Mouse (Mus musculus) urinary bladder, postnatal 4 days (tissue): ENCODE data around the gene Nat9.

Experiments
- DNase-seq, 2 experiments: peaks; one replicate each; pipeline ENCODE4 v3.0.0; 2021 to 2022; ENCODE audit warnings: low spot score in 2 of 2

Gene Nat9

DNA sequence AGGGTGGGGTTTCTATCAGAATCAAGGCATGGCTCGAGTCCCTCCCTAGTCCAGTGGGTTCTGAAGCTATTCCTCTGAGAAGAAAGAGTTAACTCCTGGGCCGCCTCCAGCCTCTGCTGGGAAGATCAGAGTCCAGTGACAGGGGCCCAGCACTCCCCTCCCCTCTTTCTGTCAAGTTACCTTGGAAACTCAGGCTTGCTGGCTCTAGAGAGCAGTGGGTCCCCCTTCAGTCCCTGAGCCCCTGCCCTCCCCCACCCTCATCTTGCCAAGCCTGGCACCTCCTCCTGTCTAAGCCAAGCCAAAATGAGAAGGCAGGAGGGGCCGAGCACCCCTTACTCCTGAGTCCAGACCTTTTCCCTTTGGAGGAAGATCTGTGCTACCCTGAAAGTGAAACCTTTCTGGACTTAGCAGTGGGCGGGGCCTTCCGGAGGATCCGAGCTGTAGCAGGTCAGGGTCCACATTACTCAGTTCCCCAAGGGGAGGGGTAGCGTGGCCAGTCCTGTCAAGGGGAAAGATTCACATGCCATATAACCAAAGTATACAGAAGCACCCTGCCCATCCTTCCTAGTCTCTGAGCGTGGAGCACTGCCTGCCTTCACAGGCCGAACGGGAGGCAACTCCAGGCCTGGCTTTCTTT lies 10.0 kb downstream of the Nat9 start:
- DNase-seq, result no peak

DNA sequence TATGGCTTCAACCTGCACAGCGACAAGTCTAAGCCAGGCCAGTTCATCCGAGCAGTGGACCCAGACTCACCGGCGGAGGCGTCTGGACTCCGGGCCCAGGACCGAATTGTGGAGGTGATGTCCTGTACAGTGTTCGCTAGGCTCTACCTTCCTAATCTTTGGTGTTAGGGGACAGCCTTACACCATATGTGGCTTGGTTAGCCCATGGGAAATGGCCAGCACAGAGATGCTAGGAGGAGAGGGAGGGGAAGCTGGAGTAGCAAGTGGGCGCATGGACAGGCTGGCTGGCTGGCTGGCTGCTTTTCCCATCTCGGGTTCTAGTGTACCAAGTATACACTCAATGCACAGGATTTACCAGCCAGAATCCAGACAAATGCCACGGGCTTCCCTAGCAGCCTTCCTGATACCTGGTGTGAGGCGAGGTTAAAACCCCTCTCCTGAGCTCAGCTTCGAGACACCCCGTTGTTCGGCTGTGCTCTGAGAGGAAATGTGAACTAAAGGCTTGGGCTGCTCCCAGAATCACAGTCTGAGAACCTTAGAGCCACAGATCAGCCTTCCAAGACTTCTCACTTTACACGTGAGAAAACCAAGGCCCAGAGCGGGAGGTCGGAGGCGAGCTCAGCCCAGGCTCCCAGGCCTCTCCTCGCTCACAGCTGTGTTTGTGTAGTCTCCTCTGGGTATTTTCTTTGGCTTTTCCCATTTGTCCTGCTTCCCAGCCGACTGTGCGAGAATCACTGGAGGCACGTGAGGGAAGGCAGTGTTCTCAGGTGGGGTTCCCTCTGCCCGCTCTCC lies 11.1 kb downstream of the Nat9 start:
- no peak for DNase-seq

DNA sequence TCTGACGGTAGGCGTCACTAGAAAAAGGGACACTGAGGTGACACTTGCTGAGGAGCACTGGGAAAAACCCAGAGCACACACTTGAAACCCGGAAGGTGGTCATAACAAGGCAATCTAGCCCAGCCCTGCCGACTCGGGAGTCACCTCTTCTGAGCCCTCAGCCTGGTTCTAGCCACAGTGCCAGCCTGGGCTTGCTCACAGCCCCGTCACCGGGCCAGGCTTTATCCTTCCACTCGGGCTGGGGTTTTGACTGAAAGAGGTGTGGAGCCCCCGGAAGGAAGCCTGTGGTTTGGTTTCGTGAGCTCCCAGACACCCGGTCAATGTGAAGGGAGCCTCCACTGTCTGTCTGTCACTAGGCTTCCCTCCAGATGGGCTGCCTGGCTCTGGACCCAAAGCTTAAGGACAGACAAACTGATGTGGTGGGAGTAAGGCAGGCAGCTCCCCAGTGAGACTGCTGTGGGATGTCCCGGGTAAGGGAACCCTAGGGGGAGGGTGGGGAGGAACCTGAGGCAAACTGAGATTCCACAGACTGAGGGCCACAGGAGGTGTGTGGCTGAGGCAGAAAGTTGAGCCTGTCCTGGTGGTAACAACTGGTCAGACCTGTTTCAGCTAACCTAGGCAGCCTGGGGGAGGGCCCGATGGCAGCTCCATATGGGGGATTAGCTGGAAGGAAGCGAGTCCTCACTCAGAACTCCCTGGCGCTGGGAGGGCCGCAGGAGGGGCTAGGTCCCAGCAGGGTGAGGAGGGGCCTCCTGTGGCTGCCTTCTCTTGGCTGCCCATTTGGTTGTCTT lies 13.9 kb downstream of the Nat9 start:
- DNase-seq, result no peak

DNA sequence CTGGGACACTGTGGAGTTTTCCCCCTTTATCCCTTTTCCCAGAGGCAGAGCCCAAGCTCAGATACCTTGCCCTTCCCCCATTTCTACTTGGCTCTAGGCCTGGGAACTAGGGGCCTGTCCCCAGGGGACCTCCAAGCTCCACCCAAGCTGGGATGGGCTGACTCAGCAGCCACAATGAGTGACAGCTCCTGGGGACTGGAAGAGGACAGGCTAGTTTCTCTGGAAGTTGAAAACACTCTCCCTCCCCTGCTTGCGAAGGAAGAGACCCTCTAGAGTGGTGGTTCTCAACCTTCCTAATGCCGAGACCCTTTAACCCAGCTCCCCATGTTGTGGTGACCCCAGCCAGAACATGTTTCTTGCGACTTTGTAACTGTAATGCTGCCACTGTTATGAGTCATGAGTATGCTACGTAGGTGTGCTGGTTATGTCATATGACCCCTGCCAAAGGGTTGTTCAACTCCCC lies 14.8 kb downstream of the Nat9 start:
- no peak for DNase-seq

DNA sequence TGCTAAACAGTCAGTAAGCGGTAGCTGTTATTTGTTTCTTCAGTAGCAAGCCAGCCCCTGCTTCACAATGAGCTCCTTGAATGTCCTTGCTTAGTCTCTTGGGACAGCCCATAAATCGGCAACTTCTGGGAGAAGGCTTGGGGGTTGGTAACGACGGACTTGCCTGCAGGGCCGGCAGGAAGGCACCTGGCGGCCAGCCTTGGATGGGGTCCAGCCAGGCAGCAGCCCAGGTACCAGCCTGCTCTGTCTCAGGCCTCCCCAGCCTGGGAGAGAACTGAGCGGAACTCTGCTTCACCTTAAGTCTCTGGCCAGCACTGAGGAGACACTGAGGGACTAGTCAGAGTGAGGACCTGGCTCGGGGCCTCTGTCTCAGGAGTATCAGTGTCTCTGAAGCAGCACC lies 16.5 kb downstream of the Nat9 start:
- no peak for DNase-seq

DNA sequence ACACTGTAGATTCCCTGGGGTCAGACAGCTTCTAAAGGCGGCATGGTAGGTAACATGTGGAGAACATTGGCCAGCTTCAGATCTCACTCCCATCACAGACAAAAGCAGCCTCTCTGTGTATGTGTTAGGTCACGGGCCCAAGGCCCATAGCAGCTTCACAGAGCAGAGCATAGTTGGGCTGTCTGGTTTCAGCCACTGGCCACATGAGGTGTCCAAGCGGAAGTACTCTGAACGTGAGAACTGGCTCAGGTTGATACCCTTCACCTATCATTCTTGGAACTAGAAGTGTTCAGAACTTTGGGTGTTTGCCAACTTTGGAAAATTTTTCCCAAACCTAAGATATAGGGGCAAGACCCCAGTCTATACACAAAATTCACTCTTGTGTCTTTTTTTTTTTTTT lies 18.2 kb downstream of the Nat9 start:
- DNase-seq, result no peak

DNA sequence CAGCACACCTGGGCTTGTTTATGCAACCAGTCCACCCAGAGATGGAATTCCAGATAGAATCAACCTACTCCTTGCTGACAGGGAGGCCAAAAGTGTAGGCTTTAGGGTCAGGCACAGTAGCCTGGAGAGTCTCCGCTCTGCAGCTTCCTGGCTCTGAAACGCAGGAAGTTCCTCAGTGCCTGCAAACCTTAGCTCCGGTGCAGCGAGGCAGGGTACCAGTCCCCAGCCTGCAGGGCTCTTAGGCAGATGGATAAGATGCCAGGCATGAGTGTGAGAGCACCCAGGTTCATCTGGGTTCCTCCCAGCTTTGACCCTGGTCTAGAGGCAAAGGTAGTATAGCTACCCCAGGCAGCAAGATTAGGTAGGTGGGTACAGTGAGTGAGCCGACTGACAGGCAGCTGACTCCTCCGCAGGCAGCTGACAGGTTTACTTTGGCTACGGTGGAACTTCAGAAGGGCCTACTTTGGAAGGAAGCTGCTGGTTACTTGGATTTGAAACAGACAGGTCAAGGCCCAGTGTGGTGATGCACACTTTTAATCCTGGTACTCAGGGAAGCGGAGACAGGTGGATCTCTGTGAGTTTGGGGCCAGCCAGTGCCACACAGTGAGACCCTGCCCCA lies 19.9 kb downstream of the Nat9 start:
- no peak for DNase-seq

DNA sequence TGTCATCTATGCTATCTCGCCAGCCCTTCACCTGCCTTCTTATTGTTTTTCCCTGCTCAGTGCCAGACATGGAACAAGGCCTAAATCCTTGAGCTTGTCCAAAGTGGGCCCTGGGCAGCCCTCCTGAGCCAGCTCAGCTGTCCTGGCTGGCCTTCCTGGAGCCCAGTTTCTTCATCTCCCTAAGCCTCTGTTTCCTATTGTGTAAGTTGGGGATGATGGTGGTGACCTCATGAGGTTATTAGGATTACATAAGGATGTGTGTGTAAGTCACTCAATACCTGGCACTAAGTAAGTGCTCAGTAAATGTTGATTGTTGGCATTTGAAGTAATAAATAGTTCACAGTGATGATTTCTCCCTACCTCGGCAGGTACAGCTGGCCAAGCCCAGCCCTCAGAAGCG lies 20.9 kb downstream of the Nat9 start:
- no peak for DNase-seq

DNA sequence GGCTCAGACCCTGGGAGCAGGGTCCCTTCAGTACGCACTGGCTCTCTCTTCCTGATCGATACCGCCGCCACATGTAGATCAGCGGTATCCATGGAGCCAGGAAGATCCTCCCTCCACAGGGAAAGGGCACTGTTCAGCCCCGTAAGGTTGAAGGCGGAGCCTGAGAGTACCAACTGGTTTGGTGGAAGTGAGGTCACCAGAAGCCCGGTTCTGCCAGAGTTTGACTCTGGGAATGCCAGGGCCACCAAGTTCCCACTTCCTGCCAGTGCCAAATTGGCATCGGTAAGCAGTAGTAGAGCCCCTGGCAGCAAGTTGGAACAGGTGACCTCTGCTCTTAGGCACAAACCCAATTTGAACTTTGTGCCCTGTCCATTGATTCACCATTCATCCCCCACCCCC lies 22.7 kb downstream of the Nat9 start:
- DNase-seq, result no peak

DNA sequence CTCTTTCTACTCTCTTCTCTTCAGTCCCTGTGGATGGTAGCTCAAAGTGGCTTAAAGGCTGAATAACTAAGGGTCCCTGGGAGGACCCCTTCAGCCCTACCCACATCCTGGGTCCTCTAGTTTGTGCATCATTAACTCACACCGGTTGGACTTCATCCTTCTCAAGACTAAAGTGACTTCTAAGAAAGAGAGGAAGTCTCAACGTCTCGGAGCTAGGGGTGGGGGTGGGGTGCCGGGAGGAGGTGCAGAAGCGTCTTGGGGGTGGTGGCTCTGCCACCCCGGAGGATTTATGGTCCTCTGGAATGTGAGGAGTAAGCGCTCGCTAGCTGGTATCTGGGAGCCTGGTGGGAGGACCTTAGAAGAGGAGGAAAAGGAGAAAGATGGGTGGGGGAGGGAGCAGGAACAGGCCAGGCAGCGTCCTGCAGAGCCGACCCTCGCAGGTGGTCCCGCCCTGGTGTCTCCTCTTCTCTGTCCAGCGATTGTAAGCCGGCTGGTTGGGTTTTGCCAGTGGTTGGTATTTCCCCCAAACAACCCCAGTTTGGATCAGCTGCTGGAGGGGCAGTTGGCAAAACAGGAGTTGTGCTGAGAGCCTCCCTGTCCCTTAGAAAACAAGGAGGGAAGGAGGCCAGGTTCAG lies 23.2 kb downstream of the Nat9 start:
- DNase-seq, result no peak

DNA sequence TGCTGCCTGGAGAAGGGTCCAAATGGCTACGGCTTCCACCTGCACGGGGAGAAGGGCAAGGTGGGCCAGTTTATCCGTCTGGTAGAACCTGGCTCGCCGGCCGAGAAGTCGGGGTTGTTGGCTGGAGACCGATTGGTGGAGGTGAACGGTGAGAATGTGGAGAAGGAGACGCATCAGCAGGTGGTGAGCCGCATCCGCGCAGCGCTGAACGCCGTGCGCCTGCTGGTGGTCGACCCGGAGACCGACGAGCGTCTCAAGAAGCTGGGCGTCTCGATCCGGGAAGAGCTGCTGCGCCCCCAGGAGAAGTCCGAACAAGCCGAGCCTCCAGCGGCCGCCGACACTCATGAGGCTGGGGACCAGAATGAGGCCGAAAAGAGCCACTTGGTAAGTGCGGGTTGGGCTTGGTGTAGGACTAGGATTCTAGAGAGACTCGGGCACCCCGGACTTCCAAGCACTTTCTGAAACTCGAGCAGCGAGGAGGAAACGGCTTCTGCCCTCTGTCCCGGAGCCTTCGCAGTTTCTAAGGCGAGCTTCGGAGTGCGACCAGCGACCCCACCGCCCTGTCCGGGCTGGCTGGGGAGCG lies 24.0 kb downstream of the Nat9 start:
- DNase-seq, result peak in 1 of 2 experiments; percentile 42

DNA sequence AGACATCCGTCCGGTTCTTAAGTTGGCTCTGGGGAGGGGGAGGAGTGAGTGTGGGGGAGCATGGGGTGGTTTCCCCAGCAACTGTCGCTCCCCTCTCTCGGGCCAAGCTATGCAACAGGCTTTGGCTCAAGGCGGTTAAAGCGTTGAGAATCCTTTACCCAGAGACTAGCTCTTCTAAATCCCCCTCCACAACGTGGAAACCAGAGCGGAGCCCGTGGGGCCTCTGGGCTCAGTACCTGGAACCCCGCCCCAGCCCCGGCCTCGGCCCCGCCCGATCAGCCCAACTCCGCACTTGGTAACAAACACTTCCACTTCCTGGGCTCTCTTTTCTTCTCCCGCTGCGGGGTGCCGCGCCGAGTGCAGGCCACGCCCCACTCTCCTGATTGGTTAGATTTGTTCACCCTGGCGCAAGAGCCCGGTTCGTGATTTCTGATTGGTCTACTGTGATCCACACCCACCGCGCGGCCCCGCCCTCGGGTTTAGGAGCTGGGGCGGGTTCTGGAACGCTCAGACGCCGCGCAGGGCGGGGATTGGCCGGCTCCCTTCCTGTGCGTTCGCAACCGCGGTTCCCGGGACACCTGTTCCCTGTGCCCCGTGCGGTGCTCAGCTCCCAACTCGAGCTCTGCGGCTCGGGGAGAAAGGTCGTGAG lies 24.7 kb downstream of the Nat9 start, which contains the start of gene Slc9a3r1:
Gene Slc9a3r1 (plus strand): TSS at position 510 of the 649 bp plus-strand sequence.
- peak; percentile 96 to 98 for DNase-seq

DNA sequence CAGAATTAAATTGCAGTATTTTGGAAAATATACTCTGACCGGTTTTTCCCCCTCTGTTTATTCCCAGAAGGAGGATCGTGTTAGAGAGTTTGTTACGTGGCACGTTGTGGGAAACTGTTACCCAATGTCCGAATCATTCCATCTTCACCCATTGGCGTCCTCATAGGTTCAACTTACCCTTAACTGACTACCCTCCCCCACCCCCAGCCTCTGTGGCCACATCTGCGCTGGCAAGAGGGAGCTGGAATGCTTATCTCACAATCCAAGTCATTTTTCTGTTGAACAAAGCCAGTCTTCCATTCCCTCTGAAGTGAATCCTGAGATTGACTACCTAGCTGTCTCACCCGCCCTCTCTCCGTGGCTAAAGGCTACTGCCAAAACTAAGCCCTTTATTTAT lies 25.5 kb downstream of the Nat9 start:
- no peak for DNase-seq

DNA sequence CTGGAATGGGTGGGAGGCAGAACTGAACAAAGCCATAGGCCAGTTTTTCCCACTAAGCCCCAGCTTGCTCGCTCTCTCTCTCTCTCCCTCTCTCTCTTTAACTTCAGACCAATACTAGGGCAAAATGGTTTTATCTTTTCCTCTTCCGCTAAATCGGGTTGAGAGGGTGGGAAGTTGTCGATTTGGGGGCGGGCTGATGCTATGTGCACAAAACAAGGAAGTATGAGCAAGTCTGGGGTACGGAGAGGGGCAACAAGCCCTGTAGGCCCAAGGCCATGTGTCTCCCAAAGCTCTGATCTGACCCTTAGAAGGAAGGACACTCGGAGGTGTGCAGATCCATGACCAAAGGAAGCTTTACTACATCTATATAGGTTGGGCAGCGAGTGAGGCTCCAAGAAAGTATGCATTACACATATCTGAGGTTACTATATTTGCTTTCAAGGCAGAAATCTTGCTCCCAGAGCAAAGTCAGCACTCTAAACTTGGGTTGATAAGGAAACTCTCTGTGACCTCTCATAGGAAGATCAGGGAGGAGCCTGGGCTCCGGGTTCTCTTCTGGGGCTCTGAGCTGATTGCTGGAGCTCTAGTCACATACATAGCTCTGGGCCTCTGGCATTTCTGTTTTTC lies 26.0 kb downstream of the Nat9 start:
- DNase-seq, result no peak

DNA sequence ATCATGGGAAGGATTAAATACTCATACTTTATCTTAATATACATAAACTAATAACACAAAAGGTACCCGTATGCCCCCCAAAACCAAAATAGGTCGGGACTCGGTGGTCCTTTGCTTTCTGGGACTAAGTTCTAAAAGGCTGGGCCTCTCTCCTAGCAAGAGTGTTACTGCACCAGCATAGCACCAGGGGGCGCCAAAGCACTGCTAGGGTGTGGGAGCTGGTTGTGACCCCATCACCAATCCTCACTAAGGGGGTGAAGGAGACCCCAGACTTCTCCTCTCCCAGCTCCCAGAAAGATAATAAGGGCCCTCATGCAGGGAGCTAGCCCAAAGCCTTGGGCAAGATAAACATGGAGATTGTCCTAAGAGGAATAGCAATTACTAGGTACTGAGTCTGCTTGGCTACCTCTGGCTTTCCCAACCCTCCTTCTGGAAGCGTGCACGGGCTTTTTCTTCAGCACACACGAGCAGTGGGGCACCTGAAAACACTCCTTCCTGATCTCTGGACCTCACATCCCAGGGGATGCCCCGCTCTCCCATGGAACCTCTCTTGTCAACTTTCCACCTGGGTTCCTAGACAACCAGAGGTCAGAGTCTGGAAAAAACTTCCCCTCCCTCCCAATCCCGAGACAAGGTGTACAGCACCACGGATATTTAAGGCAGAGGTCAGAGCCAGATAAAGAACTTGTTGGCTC lies 26.6 kb downstream of the Nat9 start:
- DNase-seq, result peak; percentile 61 to 83

DNA sequence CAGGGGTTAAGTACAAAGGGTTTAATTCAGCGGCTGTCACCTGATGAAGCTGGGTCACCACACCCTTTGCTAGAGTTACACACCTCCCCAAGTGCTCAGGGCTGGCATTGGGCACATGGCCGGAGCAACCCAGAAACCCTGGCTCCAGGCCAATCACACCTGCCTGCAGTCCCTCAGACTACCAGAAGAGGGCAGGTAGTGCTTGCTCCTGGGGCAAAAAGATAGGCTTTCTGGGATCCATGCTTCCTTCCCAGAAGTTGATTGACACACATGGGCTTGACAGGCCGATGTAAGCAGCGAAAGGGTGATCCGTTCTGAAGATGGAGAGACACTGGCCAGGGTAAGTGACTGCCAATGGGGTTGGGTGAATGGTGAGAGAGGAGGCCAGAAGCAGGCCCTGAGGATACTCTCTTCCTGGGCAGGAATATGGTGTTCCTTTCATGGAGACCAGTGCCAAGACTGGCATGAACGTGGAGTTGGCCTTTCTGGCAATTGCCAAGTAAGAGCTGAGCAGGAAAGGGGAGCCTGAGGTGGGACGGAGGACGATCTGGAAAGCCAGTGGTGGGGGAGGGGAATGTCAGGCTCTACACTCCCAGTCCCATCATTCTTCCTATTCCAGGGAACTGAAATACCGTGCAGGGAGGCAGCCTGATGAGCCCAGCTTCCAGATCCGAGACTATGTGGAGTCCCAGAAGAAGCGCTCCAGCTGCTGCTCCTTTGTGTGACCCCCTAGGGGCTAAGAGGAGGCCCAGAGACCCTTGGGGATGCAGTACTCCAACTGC lies 27.5 kb downstream of the Nat9 start:
- peak; percentile 67 to 83 for DNase-seq

DNA sequence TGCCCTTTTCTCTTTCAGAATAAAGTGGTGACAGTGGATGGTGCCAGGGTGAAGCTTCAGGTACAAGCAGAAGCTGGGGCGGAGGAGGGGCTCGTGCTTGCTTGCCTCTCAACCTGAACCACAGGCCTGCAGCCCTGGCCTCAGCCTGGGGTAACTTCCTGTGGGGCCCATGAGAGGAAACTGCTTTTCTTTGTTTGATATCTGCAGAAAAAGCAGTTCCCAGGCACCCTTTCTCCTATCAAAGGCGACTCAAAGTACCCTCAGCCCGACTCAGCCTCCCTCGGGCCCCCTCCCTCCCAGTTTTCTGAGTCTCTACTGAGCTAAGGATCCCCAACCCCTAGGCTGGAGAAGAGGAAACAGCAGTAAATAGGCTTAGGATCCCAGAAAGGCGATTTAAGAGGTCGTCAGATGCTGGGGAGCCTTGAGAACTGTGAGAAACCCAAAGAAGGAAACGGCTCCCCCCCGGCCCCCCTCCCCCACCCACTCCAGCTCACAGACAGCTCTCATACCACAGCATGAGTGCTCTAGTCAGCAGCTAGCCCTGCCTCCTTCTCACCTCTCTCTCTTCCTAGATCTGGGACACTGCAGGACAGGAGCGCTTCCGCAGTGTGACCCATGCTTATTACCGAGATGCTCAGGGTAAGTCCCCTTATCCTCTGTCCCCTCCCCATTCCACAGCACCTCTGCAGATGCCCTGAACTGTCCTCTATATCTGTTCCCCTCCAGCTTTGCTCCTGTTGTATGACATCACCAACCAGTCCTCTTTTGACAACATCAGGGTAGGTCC lies 29.5 kb downstream of the Nat9 start:
- no peak for DNase-seq

DNA sequence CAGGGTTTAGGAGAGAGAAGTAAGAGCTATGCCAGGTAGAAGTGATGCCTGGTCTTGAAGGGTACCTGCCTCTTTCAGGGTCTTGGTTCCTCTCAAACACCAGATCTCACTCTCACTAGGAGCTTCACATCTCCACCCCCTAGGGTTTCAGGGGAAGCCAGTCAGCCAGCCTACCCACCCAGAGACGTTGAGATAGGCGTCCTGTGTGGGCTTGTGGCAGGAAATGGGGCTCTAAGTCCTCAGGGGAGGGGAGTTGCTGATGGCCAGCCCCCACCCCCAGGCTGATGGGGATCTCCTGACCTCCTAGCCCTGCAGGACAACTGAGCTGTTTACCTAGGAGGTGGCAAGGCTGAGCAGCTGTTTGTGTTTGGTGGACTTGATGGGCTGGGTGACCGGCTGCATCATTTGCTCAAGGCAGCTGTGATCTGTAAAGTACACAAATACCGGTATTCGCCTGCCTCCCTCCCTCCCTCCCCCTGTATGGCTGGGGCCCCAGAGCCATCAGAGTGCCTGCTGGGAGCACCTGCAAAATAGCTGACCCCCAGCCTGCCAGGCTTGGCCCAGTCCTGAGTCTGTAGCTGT lies 32.5 kb downstream of the Nat9 start:
- no peak for DNase-seq
